Comparison of ENCODE assay signal across 8 mouse cellular contexts in the genomic region with DNA sequence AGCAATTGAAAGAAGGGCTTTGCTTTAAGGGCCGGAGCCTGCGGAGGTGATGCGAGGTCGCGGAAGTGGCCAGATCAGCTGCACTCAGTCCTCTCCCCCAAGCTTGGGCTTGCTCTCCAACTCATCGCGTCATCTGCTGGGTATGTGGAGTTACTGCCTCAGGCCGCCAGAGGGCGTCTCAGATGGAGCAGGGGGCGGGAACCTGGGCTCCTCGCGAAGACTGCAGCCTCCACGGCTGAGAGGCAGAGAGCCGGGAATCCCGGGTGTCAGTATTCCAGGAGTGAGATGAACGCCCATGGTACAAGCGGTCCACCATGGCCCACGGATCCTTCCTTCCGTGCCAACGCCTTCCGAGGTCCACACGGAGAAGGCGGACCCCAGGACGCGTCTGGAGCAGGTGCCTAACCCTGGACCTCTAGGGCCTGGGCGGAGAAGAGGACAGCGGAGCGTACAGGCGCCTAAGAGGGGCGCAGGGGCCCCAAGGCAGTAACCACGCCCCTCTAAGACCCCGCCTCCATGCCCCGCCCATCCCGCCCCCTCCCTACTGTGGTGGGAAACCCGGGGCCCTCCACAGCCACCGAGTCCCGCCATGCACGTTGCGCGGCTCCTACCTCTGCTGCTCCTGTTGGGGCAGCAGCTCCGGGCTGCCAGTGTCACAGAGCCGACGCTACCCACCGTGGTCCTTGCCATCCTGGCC. TPM values are rescaled to one million over a fixed set of nuclear protein-coding genes. Genes with fewer than 3 reads are reported as not detected.
DNase-seq lines count a peak whose midpoint lies in the region; ATAC-seq and TF ChIP-seq lines count a peak whose summit lies in the region.

Gene Cercam, plus strand, starts transcription at position 216 of the 697 bp plus-strand sequence.

- peak; percentile 74 for DNase-seq in MEL-GATA-1-ER (ENCODE audit: extremely low read depth, low read depth)
- DNase-seq in cerebellum, adult 2 months: peak; percentile 88 to 91
- peak; percentile 95 for DNase-seq in forebrain, postnatal 0 days
- DNase-seq in heart, postnatal 36 days: peak; percentile 82 to 86
- DNase-seq in layer of hippocampus, adult 18-20 months (ENCODE audit: low spot score in 2 of 2): peak; percentile 70 to 80
- peak; percentile 84 to 87 for DNase-seq in lung, adult 18-20 months
- peak; percentile 87 for DNase-seq in testis, postnatal 14 days (ENCODE audit: low spot score)

- peak within 1 kb of the TSS; percentile 76 for H3K4me3 ChIP-seq in cerebellum, adult 2 months (replicated peaks; ENCODE audit: insufficient read depth, low read depth, low read length)
- peak within 1 kb of the TSS; percentile 56 for H3K4me3 ChIP-seq in forebrain, postnatal 0 days (ENCODE audit: low read depth, low read length)
- peak within 1 kb of the TSS; percentile 40 for H3K4me3 ChIP-seq in neural tube, embryonic 14.5 days (ENCODE audit: low read depth, low read length)

- TF ChIP-seq CTCF in cerebellum, adult 2 months (IDR thresholded peaks at IDR 0.05; ENCODE audit: borderline replicate concordance, insufficient read depth, low read depth, low read length): peak; percentile 85
- peak; percentile 94 for TF ChIP-seq CTCF in forebrain, postnatal 0 days (IDR thresholded peaks at IDR 0.05; ENCODE audit: low read depth)

- peak within 1 kb of the TSS; percentile 35; the same call in 1 of the 2 replicates for H3K27ac ChIP-seq in cerebellum, adult 2 months (ENCODE audit: insufficient read depth, low read length)
- peak within 1 kb of the TSS; percentile 69 for H3K27ac ChIP-seq in forebrain, postnatal 0 days (ENCODE audit: low read depth, low read length)
- peak within 1 kb of the TSS; percentile 60 for H3K27ac ChIP-seq in neural tube, embryonic 14.5 days (ENCODE audit: low read depth, low read length)

- TF ChIP-seq POLR2A in cerebellum, adult 2 months (IDR thresholded peaks at IDR 0.05; ENCODE audit: borderline replicate concordance, insufficient read depth, low read length): peak; percentile 48; the same call in 1 of the 2 replicates

- peaks cover 36% of the 10 kb centered on the region for H3K4me1 ChIP-seq in cerebellum, adult 2 months (ENCODE audit: control insufficient read depth, insufficient read depth, low read length)
- H3K4me1 ChIP-seq in forebrain, postnatal 0 days (ENCODE audit: insufficient read depth): peaks cover 8% of the 10 kb centered on the region; the same call in 1 of the 2 replicates
- H3K4me1 ChIP-seq in neural tube, embryonic 14.5 days (ENCODE audit: control insufficient read depth, insufficient read depth, low read length): peaks cover 9% of the 10 kb centered on the region; the same call in 1 of the 2 replicates

- intact Hi-C loops in heart, postnatal 36 days (cut with DNase I): no loop called here

- no peaks in the 10 kb centered on the region for H3K36me3 ChIP-seq in forebrain, postnatal 0 days (ENCODE audit: insufficient read depth)
- H3K36me3 ChIP-seq in neural tube, embryonic 14.5 days (ENCODE audit: control insufficient read depth, insufficient read depth, low read length): 0 out of 2 replicates have a peak, but pooled peaks cover 5% of the 10 kb centered on the region

- WGBS in cerebellum, adult 2 months: 1% methylated on average over 44 of the region's 44 CpGs
- under 1% methylated on average over 44 of the region's 44 CpGs for WGBS in forebrain, postnatal 0 days
- WGBS in neural tube, embryonic 14.5 days: 1% methylated on average over 43 of the region's 44 CpGs

- peak within 1 kb of the TSS; percentile 83 for H3K4me2 ChIP-seq in forebrain, postnatal 0 days (ENCODE audit: low read depth)
- H3K4me2 ChIP-seq in neural tube, embryonic 14.5 days (ENCODE audit: low read depth, low read length): peak within 1 kb of the TSS; percentile 72

- peak; percentile 95 for ATAC-seq in forebrain, postnatal 0 days
- ATAC-seq in neural tube, embryonic 14.5 days (ENCODE audit: low read depth): peak; percentile 93

- H3K27me3 ChIP-seq in cerebellum, adult 2 months (ENCODE audit: control insufficient read depth, insufficient read depth, low read length): no peaks in the 10 kb centered on the region
- H3K27me3 ChIP-seq in forebrain, postnatal 0 days (ENCODE audit: insufficient read depth, low read length): no peaks in the 10 kb centered on the region
- H3K27me3 ChIP-seq in neural tube, embryonic 14.5 days (ENCODE audit: control insufficient read depth, insufficient read depth, low read length): no peaks in the 10 kb centered on the region

- peak within 1 kb of the TSS; percentile 68 for H3K9ac ChIP-seq in forebrain, postnatal 0 days
- H3K9ac ChIP-seq in neural tube, embryonic 14.5 days (replicated peaks; ENCODE audit: low read depth, low read length): peak within 1 kb of the TSS; percentile 56

- no peaks in the 10 kb centered on the region for H3K9me3 ChIP-seq in forebrain, postnatal 0 days (ENCODE audit: low read length)
- H3K9me3 ChIP-seq in neural tube, embryonic 14.5 days (ENCODE audit: control insufficient read depth, low read length): no peaks in the 10 kb centered on the region

RNA-seq across cellular contexts. Expression of gene Cercam, which starts in this region (rescaled TPM):
- polyA plus RNA-seq in cerebellum, adult 2 months (2012; rRNA removed): 30.4 and 38.2 TPM in 2 replicates
- 13.6 and 16.9 TPM in 2 replicates for total RNA-seq in forebrain, postnatal 0 days (2014; rRNA removed)
- 10.8 and 14.1 TPM in 2 replicates for polyA plus RNA-seq in forebrain, postnatal 0 days (2015; fragmentation: Nextera tagmentation; extraction: Ambion mirVana)
- 1 to 10 TPM; 4.4 to 4.9 TPM for total RNA-seq in heart, postnatal 36 days (2021)
- 1 to 10 TPM; 7.5 to 9.0 TPM for total RNA-seq in layer of hippocampus, adult 18-20 months (2021)
- polyA plus RNA-seq in neural tube, embryonic 14.5 days (2014; fragmentation: Nextera tagmentation; extraction: Ambion mirVana): 21.4 and 22.9 TPM in 2 replicates

Comparison
In these comparisons a context has a peak if more than half of its experiments do, and no peak if none do; other contexts are left out.
1. Peak in every context shown above with its lines: DNase-seq, ATAC-seq, H3K4me3 ChIP-seq and H3K27ac ChIP-seq.